Mouse (Mus musculus) kidney, adult 10 weeks (tissue): ENCODE results near the gene Rps7. TPM values are rescaled to one million over a fixed set of nuclear protein-coding genes. Genes with fewer than 3 reads are reported as not detected.

ENCODE experiments used
- polyA plus RNA-seq: library from polyadenylated mRNA; stranded (reverse); fragments of 350-450 nt; fragmentation: Illumina TruSeq; extraction: RNeasy Lipid Tissue Mini Kit (QIAGEN cat#74804); gene quantifications from one replicate; pipeline ENCODE4 v1.2.3, GENCODE M21; 2014; ENCODE audit warnings: low read depth, low replicate concordance

Rps7 gene
- 510 TPM for polyA plus RNA-seq

DNA sequence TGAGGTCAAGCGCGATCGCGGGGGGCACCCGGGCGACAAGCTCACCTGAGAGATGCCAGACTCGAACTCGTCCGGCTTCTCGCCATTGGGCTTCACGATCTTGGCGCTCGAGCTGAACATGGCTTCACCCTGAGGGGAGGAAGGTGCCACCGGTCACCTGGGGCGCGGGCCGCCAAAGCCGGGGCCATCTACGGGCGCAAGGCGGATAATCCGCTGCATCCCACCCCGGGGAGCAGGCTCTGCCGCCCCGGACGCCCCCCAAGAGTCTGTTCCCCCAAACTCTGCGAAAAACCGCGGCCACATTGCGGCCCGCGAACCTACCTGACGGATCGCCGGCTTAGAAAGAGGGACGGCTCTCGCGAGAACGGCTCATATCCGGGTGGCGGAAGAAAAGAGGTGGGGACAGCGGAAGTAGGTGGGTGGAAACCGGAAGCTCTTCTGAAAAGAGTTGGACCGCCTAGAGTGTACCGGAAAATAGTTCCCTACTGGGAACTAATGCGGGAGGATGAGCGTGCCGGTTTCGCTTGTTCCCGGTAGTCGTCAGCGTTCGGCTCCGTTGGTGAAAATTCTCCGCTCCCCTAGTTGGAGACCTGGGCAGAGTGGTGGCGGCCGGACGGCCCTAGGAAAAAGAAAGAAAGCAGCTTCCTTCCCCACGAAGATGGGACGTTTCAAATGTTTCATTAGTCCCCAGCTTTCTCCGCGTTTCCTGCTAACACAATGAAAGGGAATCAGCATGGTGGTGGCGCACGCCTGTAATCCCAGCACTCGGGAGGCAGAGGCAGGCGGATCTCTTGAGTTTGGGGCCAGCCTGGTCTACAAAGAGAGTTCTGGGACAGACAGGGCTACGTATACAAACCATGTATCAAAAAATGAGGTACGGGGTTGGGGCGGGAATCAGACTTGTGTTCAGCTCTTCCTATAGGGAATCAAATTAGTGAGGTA is at the start of gene Rps7:
Gene Rps7 (minus strand): TSS at position 419 of the 942 bp plus-strand sequence.

DNA sequence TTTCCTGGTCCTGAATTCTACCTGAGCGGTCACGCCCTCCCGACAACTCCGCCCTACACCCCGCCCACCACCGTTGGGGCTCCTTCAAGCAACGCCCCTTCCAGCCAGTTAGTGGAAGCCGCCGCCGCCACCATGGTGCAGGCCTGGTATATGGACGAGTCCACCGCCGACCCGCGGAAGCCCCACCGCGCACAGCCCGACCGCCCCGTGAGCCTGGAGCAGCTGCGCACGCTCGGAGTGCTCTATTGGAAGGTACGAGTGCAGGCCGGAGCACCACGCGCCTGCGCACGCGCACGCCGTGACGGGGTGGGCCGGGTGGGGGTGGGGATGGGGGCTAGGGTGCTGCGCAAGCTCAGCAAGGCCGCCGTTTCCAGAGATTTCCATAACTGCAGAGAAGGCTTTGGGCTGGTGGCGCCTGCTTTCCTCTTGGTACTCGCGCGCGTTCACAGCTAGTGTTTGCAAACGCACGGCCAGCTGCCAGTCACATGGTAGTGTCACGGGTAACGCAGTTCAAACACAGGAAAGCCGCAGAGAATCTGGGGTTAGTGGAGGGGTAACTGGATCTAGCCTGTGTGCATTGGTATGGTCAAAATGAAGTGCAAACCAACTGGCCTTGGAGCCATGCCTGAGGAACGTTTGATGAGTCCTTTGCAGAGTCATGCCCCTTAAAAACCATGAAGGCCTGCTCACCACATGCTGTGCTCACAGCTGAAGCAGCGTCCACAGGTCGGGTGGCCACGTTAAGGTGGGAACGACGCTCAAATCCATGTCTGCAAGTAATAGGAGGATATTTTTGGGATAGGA is 39.6 kb upstream of the Rps7 start, which contains the start of gene Adi1:
Gene Adi1 (plus strand): TSS at position 111 of the 804 bp plus-strand sequence.

DNA sequence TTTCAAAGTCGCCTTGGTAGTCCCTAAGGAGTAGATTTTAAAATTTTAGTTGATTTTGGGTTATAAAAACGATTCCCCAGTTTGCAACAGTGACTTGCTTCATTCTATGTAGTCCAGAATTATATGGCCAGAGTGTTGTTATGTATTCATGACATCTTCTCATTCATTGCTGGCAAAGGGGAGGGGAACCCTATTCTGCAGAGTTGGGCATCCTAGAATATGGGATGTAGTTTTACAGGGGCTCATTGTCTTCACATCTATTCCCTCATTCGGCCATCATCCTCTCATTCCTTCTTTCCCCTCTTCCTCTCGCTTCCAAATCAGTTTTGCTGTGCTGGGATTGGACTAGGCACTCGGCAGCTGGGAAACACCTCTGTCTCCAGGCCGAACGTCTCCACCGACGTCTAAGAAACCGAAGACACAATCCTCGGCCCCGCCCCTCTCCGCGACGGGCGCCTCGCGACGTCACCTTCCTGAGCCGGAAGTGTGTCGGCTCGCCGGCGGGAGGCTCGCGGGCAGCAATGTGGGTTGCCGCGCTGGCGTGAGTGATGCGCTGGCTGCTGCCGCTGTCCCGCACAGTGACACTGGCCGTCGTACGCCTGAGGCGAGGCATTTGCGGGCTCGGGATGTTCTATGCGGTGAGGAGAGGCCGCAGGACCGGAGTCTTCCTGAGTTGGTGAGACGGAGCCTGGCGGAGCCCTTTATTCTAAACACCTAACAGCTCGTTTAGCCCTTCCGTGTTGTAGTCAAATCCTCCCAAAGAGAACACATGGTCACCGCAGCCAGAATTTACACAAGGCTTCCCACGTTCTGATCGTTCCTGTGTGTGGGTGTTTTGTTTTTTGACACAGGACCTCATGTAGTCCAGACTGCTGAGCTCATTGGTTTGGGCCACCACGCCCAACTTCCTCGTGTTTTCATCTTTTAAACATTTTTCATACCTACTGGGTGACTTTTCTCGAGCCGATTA is 13.7 kb upstream of the Rps7 start, which contains the start of gene Rnaseh1:
Gene Rnaseh1 (plus strand): TSS at position 462 of the 970 bp plus-strand sequence.

DNA sequence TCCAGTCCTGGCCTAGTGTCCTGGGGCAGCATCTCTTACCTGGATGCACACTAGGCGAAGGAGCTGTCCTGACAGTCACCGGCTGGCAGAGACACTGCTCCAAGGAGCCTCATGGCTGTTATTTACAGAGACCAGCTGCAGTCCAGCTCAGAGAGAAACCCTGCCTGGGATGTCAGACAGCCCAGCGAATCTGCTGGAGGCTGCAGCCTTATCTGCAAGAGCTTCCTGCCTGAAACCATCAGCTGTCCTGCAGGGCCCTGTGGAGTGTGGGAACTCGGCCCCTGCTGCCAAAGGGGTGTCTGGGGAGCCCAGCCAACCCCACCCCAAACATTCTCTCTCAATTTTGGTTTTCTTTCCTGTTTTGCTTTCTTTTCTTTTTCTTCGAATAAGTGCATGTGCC is 12.6 kb downstream of the Rps7 start, which contains the start of gene Colec11:
Gene Colec11 (minus strand): TSS at position 183 of the 400 bp plus-strand sequence.

DNA sequence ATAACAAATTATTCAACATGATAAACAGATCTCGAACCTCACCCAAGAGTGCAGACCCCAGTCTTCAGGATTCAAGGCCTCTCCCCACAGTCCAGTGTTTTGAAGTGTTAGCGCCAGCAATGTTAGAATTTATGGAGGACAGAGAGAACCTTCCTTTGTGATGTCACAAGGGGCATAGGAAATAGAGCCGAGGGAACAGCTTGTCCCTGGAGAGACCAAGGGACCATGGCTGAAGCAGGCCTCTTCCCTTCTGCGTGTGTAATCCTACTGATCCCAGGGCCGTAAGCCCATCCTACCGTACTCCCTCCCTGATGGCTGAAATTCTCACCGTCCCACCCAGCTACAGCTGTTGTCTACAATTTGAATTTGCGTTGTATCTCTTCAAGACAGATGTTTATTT is 53.3 kb downstream of the Rps7 start, which contains the start of gene Allc:
Gene Allc (minus strand): TSS at position 101 of the 400 bp plus-strand sequence.

Other genes starting within 250 kb of the Rps7 start
- gene Dcdc2c, start 83.6 kb downstream of the Rps7 start, polyA plus RNA-seq: not detected
- not detected for gene Allc, start 53.4 kb downstream of the Rps7 start, polyA plus RNA-seq
- gene Colec11, start 12.6 kb downstream of the Rps7 start, polyA plus RNA-seq: 0.32 TPM
- 2.1 TPM for gene Rnaseh1, start 13.6 kb upstream of the Rps7 start, polyA plus RNA-seq
- gene Adi1, start 39.3 kb upstream of the Rps7 start, polyA plus RNA-seq: 172 TPM
- 12.1 TPM for gene Trappc12, start 114.5 kb upstream of the Rps7 start, polyA plus RNA-seq
- gene Eipr1, start 115.8 kb upstream of the Rps7 start, polyA plus RNA-seq: 3.0 TPM